Mouse (Mus musculus) hindbrain, embryonic 15.5 days (tissue): Measurements from ENCODE around the gene Vwa7. TPM values are rescaled to one million over a fixed set of nuclear protein-coding genes. Genes with fewer than 3 reads are reported as not detected.

Experiments
- ATAC-seq: fragments of 200-750 bp; cut with Nextera tagmentation; 2 replicates; pipeline ENCODE4 v1.8.0; 2017; ENCODE audit warnings: low read depth, moderate number of reproducible peaks, moderate TSS enrichment; ENCODE audit not compliant: low FRiP score
- H3K27ac ChIP-seq: fragments of 300-500 bp; sonication (generic); replicated peaks from 2 replicates; pipeline ENCODE4 v1.5.1; 2015; ENCODE audit warnings: mild to moderate bottlenecking, inconsistent platforms
- H3K27me3 ChIP-seq: fragments of 300-500 bp; sonication (generic); 2 replicates; pipeline ENCODE4 v1.6.1; 2015; ENCODE audit warnings: control low read depth, inconsistent platforms
- H3K36me3 ChIP-seq: fragments of 300-500 bp; sonication (generic); 2 replicates; pipeline ENCODE4 v1.6.1; 2015; ENCODE audit warnings: control low read depth, inconsistent platforms
- H3K4me1 ChIP-seq: fragments of 300-500 bp; sonication (generic); replicated peaks from 2 replicates; pipeline ENCODE4 v1.6.1; 2015; ENCODE audit warnings: control low read depth, inconsistent platforms
- H3K4me2 ChIP-seq: fragments of 300-500 bp; sonication (generic); 2 replicates; pipeline ENCODE4 v1.6.1; 2015; ENCODE audit warnings: moderate library complexity, mild to moderate bottlenecking, inconsistent platforms
- H3K4me3 ChIP-seq: fragments of 300-500 bp; sonication (generic); 2 replicates; pipeline ENCODE4 v1.5.1; 2015; ENCODE audit warnings: mild to moderate bottlenecking, inconsistent platforms
- H3K9ac ChIP-seq: fragments of 300-500 bp; sonication (generic); 2 replicates; pipeline ENCODE4 v1.6.1; 2015; ENCODE audit warnings: inconsistent platforms
- H3K9me3 ChIP-seq: fragments of 300-500 bp; sonication (generic); 2 replicates; pipeline ENCODE4 v1.6.1; 2016; ENCODE audit warnings: control low read depth, inconsistent platforms
- WGBS: fragments of 180-500 bp; shearing (Covaris S2); methylation state at CpG from one replicate; pipeline ENCODE4 v1.1.7; 2015; 5-methylcytosine and 5-hydroxymethylcytosine counted together
- polyA plus RNA-seq: library from polyadenylated mRNA; unstranded; fragments of >200 nt; fragmentation: Nextera tagmentation; extraction: Ambion mirVana; gene quantifications from 2 replicates; pipeline ENCODE4 v1.2.1, GENCODE M21; 2015

The Vwa7 gene
- polyA plus RNA-seq, 1 experiment from 2014 or later: 0.14 TPM

DNA sequence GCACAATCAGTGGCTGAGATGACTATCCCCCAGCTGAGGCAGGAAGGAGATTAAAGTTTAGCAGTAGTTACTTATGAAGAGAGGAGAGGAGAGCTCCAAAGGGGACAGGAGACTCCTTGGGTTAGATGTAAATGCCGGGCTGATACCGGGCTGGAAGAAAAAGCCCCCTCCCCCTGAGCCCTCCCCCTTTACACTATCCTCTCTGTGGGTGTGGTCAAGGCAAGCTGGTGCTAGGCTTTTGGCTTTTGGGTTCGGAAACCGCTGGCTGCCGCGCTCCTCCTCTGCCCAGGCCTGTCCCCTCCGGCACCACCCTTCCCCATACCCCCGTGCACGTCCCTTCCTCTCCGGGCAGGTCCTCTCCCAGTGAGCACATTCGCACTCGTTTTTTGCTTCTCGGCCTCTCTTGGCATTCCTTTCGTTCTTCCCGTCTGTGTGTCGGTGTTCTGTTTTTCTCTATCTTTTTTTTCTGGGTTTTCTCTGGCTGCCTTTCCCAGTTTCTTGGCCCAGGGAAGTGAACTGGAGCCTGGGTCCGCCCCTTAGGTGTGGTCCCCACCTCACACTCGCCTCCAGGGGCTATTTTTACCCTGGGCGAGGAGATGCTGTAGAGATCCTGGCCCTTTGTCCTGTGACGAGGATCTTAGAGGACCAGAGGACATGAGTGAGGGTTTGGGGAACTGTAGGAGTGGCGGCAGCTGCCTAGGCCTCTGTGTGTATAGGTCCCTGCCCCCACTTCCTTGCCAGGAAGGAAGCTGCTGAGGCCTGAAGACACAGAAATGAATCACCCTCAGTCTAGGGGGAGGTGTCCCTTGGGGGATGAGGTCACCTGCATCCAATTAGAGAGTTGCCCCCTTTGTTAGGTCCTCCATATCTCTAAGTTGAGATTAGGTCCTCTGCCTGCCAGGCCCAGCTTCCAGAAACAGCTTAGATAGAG lies 35.0 kb downstream of the Vwa7 start:
- Histone ChIP-seq H3K4me2 (peak overlapping the region; percentile 60), H3K27me3 (no peaks in the 10 kb centered on the region), H3K4me3 (peak overlapping the region; percentile 36), H3K36me3 (0 out of 2 replicates have a peak, but pooled peaks cover 5% of the 10 kb centered on the region), H3K9ac (peak overlapping the region; percentile 38), H3K4me1 (peaks cover 35% of the 10 kb centered on the region), H3K27ac (peak overlapping the region; percentile 79), H3K9me3 (no peaks in the 10 kb centered on the region)
- 5% methylated on average over 21 of the region's 21 CpGs for WGBS
- no peak for ATAC-seq

DNA sequence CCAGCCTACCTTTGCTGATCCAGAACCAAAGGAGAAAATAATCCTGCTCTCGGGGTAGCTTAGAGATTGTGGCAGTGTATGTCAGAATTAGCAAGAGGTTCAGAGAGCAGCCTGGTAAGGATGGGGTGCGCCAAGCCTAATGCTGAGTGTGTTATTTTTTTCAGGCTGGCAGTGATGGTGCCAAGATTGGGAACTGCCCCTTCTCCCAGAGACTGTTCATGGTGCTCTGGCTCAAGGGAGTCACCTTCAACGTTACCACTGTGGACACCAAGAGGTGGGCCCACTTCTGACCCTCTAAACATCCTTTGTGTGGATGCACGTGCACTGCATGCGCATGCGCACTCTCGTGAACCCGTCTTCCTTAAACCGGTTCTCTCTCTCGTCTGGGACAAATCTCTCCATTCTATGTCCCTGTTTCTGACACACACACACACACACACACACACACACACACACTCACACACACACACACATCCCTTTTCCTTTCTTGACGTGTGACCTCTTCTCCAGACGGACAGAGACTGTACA lies 36.0 kb downstream of the Vwa7 start:
- 0 out of 2 replicates have a peak, but pooled peaks cover 5% of the 10 kb centered on the region for H3K36me3 ChIP-seq
- WGBS: 80% methylated on average over 12 of the region's 12 CpGs
- no peak for ATAC-seq

DNA sequence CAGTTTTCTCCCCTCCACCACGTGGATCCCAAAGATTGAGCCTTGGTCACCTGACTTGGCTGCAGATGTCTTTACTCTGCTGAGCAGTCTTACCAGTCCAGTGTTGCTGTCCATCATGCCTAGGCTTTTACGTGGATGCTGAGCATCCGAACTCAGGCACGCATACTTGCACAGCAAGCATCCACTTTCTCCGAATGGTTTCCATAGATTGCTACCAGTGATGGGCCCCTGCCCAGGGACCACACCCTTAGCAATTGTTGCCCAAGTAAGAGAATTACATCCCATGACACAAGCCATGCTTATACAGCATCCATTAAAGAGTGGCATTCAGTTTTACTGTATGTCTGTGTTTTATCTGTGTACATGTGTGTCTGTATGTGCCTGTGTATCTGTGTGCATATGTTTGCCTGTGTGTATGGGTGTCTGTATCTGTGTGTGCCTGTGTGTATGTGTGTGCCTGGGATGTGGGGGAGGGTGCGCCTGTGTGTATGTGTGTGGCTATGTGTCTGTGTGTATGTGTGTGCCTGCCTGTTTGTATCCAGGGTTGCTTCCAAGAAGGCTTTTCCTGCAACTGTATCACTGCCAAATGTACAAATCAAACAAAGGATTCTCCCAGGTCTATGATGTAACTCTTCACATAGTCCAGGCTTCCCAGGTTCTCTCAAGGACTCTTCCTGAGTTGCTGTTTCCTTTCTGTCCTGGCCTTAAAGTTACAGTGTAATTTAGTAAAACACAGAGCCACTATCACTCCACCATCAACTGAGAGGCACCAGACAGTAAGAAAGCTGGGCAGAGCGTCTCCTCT lies 39.5 kb downstream of the Vwa7 start:
- 93% methylated on average over 7 of the region's 7 CpGs for WGBS
- no peak overlapping the region for H3K9ac ChIP-seq
- H3K27me3 ChIP-seq: no peaks in the 10 kb centered on the region
- peaks cover 40% of the 10 kb centered on the region for H3K4me1 ChIP-seq
- no peak overlapping the region for H3K27ac ChIP-seq
- no peak for ATAC-seq
- H3K4me3 ChIP-seq: no peak overlapping the region
- no peak overlapping the region for H3K4me2 ChIP-seq
- peaks cover 6% of the 10 kb centered on the region; the same call in 1 of the 2 replicates for H3K36me3 ChIP-seq
- H3K9me3 ChIP-seq: no peaks in the 10 kb centered on the region

More for the DNA sequence above, 36.0 kb downstream of the Vwa7 start:
- peaks cover 35% of the 10 kb centered on the region for H3K4me1 ChIP-seq
- H3K27me3 ChIP-seq: no peaks in the 10 kb centered on the region
- H3K9ac ChIP-seq: no peak overlapping the region
- peak overlapping the region; percentile 36; the same call in 1 of the 2 replicates for H3K4me3 ChIP-seq
- peak overlapping the region; percentile 60 for H3K4me2 ChIP-seq
- no peaks in the 10 kb centered on the region for H3K9me3 ChIP-seq
- peak overlapping the region; percentile 79 for H3K27ac ChIP-seq

DNA sequence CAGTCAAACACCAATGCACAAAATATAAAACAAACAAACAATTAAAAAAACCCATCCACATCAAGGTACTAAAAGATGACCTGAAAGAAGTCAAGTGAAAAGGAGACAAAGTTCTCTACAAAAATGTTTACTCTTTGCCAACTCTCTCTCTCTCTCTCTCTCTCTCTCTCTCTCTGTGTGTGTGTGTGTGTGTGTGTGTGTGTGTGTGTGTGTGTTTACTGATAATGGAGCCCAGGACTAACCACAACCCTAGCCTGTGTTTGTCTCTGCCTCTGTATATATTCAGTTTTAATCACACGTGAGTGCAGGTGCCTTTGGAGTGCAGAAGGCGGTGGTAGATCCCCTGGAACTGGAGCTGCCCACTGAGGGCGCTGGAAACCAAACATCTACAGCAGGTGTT lies 40.7 kb downstream of the Vwa7 start:
- Histone ChIP-seq H3K36me3 (peaks cover 13% of the 10 kb centered on the region; the same call in 1 of the 2 replicates), H3K27me3 (no peaks in the 10 kb centered on the region), H3K4me1 (peaks cover 37% of the 10 kb centered on the region), H3K9ac (no peak overlapping the region), H3K4me2 (no peak overlapping the region), H3K9me3 (no peaks in the 10 kb centered on the region), H3K27ac (no peak overlapping the region), H3K4me3 (no peak overlapping the region)
- ATAC-seq: no peak
- 74% methylated on average over 3 of the region's 3 CpGs for WGBS

DNA sequence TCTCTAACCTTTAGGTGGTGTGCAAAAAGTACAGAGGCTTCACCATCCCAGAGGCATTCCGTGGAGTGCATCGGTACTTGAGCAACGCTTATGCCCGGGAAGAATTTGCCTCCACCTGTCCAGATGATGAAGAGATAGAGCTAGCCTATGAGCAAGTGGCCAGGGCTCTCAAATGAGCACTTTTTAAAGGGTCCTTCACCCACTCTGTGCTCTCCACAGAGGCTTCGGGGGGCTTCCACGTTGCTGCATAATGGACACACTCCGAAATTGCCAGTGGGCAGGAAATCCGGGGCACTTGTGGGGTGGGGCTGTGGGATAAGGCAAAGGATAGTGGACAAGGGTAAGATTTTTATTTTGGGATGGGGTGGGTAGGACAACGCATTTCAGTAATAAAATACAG lies 41.9 kb downstream of the Vwa7 start:
- peak overlapping the region; percentile 88; the same call in 1 of the 2 replicates for H3K27ac ChIP-seq
- peak overlapping the region; percentile 84 for H3K4me3 ChIP-seq
- H3K9ac ChIP-seq: 0 out of 2 replicates have a peak overlapping the region, but pooled peaks have one; percentile 80
- ATAC-seq: 0 out of 2 replicates have a peak, but pooled peaks have one; percentile 0
- H3K27me3 ChIP-seq: peaks cover 3% of the 10 kb centered on the region; the same call in 1 of the 2 replicates
- no peaks in the 10 kb centered on the region for H3K9me3 ChIP-seq
- 58% methylated on average over 9 of the region's 9 CpGs for WGBS
- peak overlapping the region; percentile 75 for H3K4me2 ChIP-seq
- H3K36me3 ChIP-seq: peaks cover 13% of the 10 kb centered on the region; the same call in 1 of the 2 replicates
- H3K4me1 ChIP-seq: peaks cover 27% of the 10 kb centered on the region

DNA sequence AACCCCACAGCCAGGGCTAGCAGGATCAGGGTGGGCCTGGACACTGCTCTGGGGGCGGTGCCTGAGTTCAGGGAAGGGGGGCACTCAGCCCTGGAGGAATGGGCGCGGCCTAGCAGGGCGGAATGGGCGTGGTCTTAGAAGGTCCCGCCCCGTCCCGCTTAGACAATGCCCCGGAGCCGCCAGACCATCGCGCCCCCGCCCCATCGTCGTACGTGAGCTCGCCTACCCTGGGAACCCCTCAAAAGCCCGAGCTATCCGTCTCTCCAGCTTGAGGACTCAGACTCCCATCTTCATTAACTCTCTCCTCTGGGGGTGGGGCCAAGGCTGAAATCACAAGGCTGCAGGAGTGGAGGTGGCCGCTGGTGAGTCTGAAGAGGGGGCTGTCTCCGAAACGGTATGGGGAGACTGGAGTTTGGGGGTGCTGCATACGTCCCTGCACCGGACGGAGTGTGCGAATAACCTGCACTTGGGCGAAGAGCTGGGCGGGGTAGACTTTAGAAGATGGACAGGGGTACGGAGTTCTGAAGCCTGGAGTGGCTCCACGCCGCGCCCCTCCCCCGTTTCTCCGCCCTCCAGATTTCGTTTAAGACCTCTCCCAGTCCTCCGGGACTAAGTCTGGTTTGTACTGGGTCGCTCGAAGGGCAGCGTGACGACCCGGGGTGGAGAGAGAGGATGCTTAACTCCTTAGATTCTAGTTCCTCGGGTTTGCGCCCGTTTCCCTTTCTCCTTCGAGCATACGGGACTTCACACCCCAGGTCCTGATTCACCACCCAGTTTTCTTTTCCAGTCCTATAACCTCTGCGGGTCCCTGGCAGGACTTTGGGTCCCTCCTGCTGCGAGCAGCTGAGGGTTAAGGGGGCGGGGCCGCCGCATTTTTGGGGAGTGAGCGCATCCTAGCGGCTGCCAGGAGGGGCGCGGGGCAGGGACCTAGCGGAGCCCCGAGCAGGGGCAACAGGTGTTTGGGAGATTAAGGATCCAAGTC lies 42.8 kb downstream of the Vwa7 start, which contains the start of gene Ddah2:
TSS of gene Ddah2 (plus strand) at position 125 of the 982 bp plus-strand sequence.
- WGBS: under 1% methylated on average over 57 of the region's 57 CpGs
- H3K27ac ChIP-seq: peak within 1 kb of the TSS; percentile 88
- ATAC-seq: peak; percentile 94

DNA sequence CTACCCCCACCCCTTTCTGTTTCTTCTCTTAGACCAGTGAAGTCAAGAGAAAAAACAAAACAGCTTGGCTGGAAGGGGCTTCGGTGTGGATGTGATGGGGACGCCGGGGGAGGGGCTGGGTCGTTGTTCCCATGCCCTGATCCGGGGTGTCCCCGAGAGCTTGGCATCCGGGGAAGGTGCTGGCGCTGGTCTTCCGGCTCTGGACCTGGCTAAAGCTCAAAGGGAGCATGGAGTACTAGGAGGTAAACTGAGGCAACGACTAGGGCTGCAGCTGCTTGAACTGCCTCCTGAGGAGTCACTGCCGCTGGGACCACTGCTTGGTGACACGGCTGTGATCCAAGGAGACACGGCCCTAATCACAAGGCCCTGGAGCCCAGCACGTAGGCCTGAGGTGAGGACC lies 43.7 kb downstream of the Vwa7 start:
- no peak for ATAC-seq
- Histone ChIP-seq H3K9me3 (no peaks in the 10 kb centered on the region), H3K4me2 (peak overlapping the region; percentile 75)

More for the DNA sequence above, 42.8 kb downstream of the Vwa7 start, which contains the start of gene Ddah2:
- peaks cover 9% of the 10 kb centered on the region; the same call in 1 of the 2 replicates for H3K36me3 ChIP-seq
- peaks cover 26% of the 10 kb centered on the region for H3K4me1 ChIP-seq
- H3K9ac ChIP-seq: peak within 1 kb of the TSS; percentile 80
- no peaks in the 10 kb centered on the region for H3K9me3 ChIP-seq
- H3K27me3 ChIP-seq: peaks cover 8% of the 10 kb centered on the region
- H3K4me2 ChIP-seq: peak within 1 kb of the TSS; percentile 75
- peak within 1 kb of the TSS; percentile 84 for H3K4me3 ChIP-seq

DNA sequence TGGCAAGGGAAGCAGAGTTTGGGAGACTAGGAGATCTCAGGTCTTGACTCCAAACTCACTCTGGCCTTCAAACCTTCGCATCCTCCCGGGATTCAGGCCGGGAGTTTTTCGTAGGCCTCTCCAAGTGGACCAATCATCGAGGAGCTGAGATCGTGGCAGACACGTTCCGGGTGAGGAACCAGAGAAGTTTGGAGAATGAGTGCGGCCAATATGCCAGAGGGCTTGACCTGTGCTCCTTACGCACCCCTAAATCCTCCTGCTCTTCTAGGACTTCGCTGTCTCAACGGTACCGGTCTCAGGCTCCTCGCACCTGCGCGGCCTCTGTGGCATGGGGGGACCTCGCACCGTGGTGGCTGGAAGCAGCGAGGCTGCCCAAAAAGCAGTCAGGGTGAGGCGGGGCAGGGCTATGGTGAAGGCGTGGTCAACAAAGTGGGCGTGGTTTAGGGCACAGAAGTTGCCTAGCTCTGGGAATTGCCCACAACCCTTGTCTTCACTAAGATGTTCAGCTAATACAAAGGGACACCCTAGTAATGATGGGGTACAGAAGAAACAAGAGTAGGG lies 44.4 kb downstream of the Vwa7 start:
- peaks cover 37% of the 10 kb centered on the region for H3K4me1 ChIP-seq
- peaks cover 21% of the 10 kb centered on the region for H3K27me3 ChIP-seq
- no peak overlapping the region for H3K27ac ChIP-seq
- 57% methylated on average over 22 of the region's 22 CpGs for WGBS
- H3K4me2 ChIP-seq: peak overlapping the region; percentile 75
- peak overlapping the region; percentile 80 for H3K9ac ChIP-seq
- no peaks in the 10 kb centered on the region for H3K9me3 ChIP-seq
- peaks cover 8% of the 10 kb centered on the region; the same call in 1 of the 2 replicates for H3K36me3 ChIP-seq
- peak overlapping the region; percentile 84 for H3K4me3 ChIP-seq
- ATAC-seq: no peak

More for the DNA sequence above, 43.7 kb downstream of the Vwa7 start:
- Histone ChIP-seq H3K9ac (peak overlapping the region; percentile 80), H3K36me3 (peaks cover 8% of the 10 kb centered on the region; the same call in 1 of the 2 replicates), H3K27me3 (peaks cover 15% of the 10 kb centered on the region), H3K27ac (peak overlapping the region; percentile 88; the same call in 1 of the 2 replicates), H3K4me1 (peaks cover 30% of the 10 kb centered on the region), H3K4me3 (peak overlapping the region; percentile 84)
- WGBS: 28% methylated on average over 14 of the region's 14 CpGs

DNA sequence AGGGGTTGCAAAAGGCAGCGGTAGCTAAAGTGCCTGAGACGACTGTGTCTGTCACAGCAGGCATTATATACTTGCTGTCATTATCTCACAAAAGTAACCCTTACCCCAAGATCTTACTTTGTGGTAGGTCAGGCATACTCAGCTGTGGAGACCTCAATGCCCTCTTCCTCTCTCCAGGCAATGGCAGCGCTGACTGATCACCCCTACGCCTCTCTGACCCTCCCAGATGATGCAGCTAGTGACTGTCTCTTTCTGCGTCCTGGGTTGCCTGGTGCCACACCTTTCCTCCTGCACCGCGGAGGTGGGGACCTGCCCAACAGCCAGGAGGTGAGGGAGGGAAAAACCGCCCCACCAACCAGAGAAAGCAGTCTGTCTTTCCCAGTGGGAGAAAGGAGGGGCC lies 44.9 kb downstream of the Vwa7 start:
- H3K27me3 ChIP-seq: peaks cover 25% of the 10 kb centered on the region
- H3K9ac ChIP-seq: no peak overlapping the region
- WGBS: 83% methylated on average over 8 of the region's 8 CpGs
- peaks cover 8% of the 10 kb centered on the region; the same call in 1 of the 2 replicates for H3K36me3 ChIP-seq
- no peak overlapping the region for H3K27ac ChIP-seq
- H3K4me2 ChIP-seq: no peak overlapping the region; the same call in 1 of the 2 replicates
- peaks cover 37% of the 10 kb centered on the region for H3K4me1 ChIP-seq
- ATAC-seq: no peak
- no peaks in the 10 kb centered on the region for H3K9me3 ChIP-seq
- no peak overlapping the region for H3K4me3 ChIP-seq

DNA sequence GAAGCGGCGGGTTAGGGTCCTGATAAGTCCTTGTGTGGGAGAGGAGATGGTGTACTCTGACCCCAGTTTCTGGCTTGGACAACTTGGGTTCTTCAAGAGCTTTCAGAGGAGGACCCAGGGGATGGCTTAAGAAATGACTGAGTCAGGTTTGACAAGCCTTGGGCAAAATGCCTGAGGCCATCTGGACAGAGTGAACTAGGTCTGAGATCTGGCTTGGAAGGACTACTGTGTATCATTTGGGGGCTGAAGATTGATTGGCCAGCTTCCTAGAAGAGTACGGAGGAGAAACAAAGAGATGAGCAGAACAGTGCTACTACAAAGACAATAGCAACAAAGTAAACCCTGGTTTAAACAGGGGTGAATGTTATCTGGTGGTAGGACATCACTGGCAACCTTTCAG lies 47.1 kb downstream of the Vwa7 start:
- peaks cover 33% of the 10 kb centered on the region for H3K4me1 ChIP-seq
- no peak overlapping the region for H3K27ac ChIP-seq
- no peaks in the 10 kb centered on the region for H3K9me3 ChIP-seq
- no peak overlapping the region for H3K9ac ChIP-seq
- no peak overlapping the region for H3K4me2 ChIP-seq
- peaks cover 8% of the 10 kb centered on the region; the same call in 1 of the 2 replicates for H3K36me3 ChIP-seq
- ATAC-seq: no peak
- WGBS: 86% methylated on average over 3 of the region's 3 CpGs
- no peak overlapping the region for H3K4me3 ChIP-seq
- H3K27me3 ChIP-seq: peaks cover 34% of the 10 kb centered on the region
